Mouse (Mus musculus) NIH3T3 (cell line): Measurements from ENCODE around the gene Slc52a3.

Experiments
- DNase-seq: peaks from one replicate; pipeline ENCODE4 v3.0.0-alpha.2; 2012; ENCODE audit warnings: low read depth

Slc52a3 gene

GRCm38 (mm10) chr2:152048003-152048980, 52.0 kb downstream of the Slc52a3 start:
- no peak for DNase-seq

- no peak for DNase-seq
Measured at GRCm38 (mm10) chr2:152048981-152049441, 52.7 kb downstream of the Slc52a3 start.

- DNase-seq = no peak
Measured at GRCm38 (mm10) chr2:152049611-152050270, 53.4 kb downstream of the Slc52a3 start.

- no peak for DNase-seq
Measured at GRCm38 (mm10) chr2:152050316-152050715, 54.0 kb downstream of the Slc52a3 start.

- no peak for DNase-seq
Measured at GRCm38 (mm10) chr2:152051985-152052384, 55.7 kb downstream of the Slc52a3 start.

GRCm38 (mm10) chr2:152055406-152055805, 59.1 kb downstream of the Slc52a3 start:
- DNase-seq = no peak

- no peak for DNase-seq
Measured at GRCm38 (mm10) chr2:152056368-152057251, 60.3 kb downstream of the Slc52a3 start.

GRCm38 (mm10) chr2:152057252-152057563, 60.9 kb downstream of the Slc52a3 start:
- DNase-seq = no peak
